Comparison of ENCODE assay signal across 8 mouse cellular contexts in genomic region chr11:11808820-11809403, GRCm38 (mm10). TPM values are rescaled to one million over a fixed set of nuclear protein-coding genes. Genes with fewer than 3 reads are reported as not detected.
DNase-seq lines count a peak whose midpoint lies in the region; ATAC-seq lines count a peak whose summit lies in the region.

Gene Fignl1, minus strand, starts transcription at chr11:11808962.

- peak within 1 kb of the TSS; percentile 71 for H3K4me3 ChIP-seq in embryonic facial prominence, embryonic 10.5 days
- H3K4me3 ChIP-seq in midbrain, embryonic 11.5 days (ENCODE audit: low read depth, low read length), result peak within 1 kb of the TSS; percentile 61

- peaks cover 43% of the 10 kb centered on the region for H3K4me1 ChIP-seq in embryonic facial prominence, embryonic 10.5 days
- H3K4me1 ChIP-seq in midbrain, embryonic 11.5 days (ENCODE audit: control insufficient read depth, insufficient read depth, low read length), result peaks cover 16% of the 10 kb centered on the region

- H3K9me3 ChIP-seq in embryonic facial prominence, embryonic 10.5 days, result no peaks in the 10 kb centered on the region
- H3K9me3 ChIP-seq in midbrain, embryonic 11.5 days (ENCODE audit: control insufficient read depth, low read length), result no peaks in the 10 kb centered on the region

- peak within 1 kb of the TSS; percentile 53 for H3K4me2 ChIP-seq in midbrain, embryonic 11.5 days

- DNase-seq in adrenal gland, postnatal 14 days, result peak; percentile 98
- peak; percentile 98 for DNase-seq in embryonic facial prominence, embryonic 10.5 days (ENCODE audit: low spot score)
- peak; percentile 92 for DNase-seq in kidney, adult 11 months
- DNase-seq in left cerebral cortex, postnatal 4 days, result peak; percentile 97
- DNase-seq in midbrain, embryonic 11.5 days (ENCODE audit: low spot score, missing footprints), result peak; percentile 100
- DNase-seq in right cerebral cortex, postnatal 4 days, result peak; percentile 96
- DNase-seq in yolk sac, embryonic 10.5 days (ENCODE audit: low spot score), result peak; percentile 97

- ATAC-seq in granulocyte monocyte progenitor cell, adult 5-6 weeks (replicated peaks; ENCODE audit: poor library complexity, severe bottlenecking), result peak; percentile 84
- peak; percentile 96 for ATAC-seq in midbrain, embryonic 11.5 days (ENCODE audit: low FRiP score)

- intact Hi-C loops in left cerebral cortex, postnatal 4 days (cut with DNase I), result no loop called here

- H3K9ac ChIP-seq in midbrain, embryonic 11.5 days (ENCODE audit: low read length), result peak within 1 kb of the TSS; percentile 75

- H3K27ac ChIP-seq in embryonic facial prominence, embryonic 10.5 days (replicated peaks), result peak within 1 kb of the TSS; percentile 99
- peak within 1 kb of the TSS; percentile 96 for H3K27ac ChIP-seq in midbrain, embryonic 11.5 days (ENCODE audit: low read depth, low read length)

- H3K36me3 ChIP-seq in embryonic facial prominence, embryonic 10.5 days (replicated peaks), result peaks cover 25% of the 10 kb centered on the region
- no peaks in the 10 kb centered on the region for H3K36me3 ChIP-seq in midbrain, embryonic 11.5 days (ENCODE audit: control insufficient read depth, insufficient read depth, low read length)

- WGBS in embryonic facial prominence, embryonic 10.5 days, result under 1% methylated on average over 53 of the region's 53 CpGs
- WGBS in midbrain, embryonic 11.5 days, result under 1% methylated on average over 53 of the region's 53 CpGs

- H3K27me3 ChIP-seq in embryonic facial prominence, embryonic 10.5 days (replicated peaks; ENCODE audit: low read depth, poor library complexity, severe bottlenecking), result no peaks in the 10 kb centered on the region
- no peaks in the 10 kb centered on the region for H3K27me3 ChIP-seq in midbrain, embryonic 11.5 days (ENCODE audit: control insufficient read depth, insufficient read depth, low read length)

RNA-seq across cellular contexts. Expression of gene Fignl1, which starts in this region (rescaled TPM):
- 8.0 and 9.2 TPM in 2 replicates for total RNA-seq in adrenal gland, postnatal 14 days (2021)
- polyA plus RNA-seq in embryonic facial prominence, embryonic 10.5 days (2016; fragmentation: Nextera tagmentation; extraction: Ambion mirVana), result 105 and 112 TPM in 2 replicates
- 43.8 and 51.2 TPM in 2 replicates for total RNA-seq in granulocyte monocyte progenitor cell, adult 5-6 weeks (2014; fragmentation: Nextera tagmentation)
- 93.0 and 100 TPM in 2 replicates for total RNA-seq in granulocyte monocyte progenitor cell, adult 5-6 weeks (2017)
- 1 to 10 TPM; 3.6 to 5.6 TPM for total RNA-seq in left cerebral cortex, postnatal 4 days (2021)
- 99.1 and 109 TPM in 2 replicates for polyA plus RNA-seq in midbrain, embryonic 11.5 days (2014; fragmentation: Nextera tagmentation; extraction: Ambion mirVana)

Comparison
In these comparisons a context has a peak if more than half of its experiments do, and no peak if none do; other contexts are left out.
1. Peak in every context shown above with its lines: DNase-seq, ATAC-seq, H3K4me3 ChIP-seq and H3K27ac ChIP-seq.